Mouse (Mus musculus) kidney, adult 2 months (tissue): Measurements from ENCODE around the gene 2610042L04Rik. TPM values are rescaled to one million over a fixed set of nuclear protein-coding genes. Genes with fewer than 3 reads are reported as not detected.
"Not testable (repeated sequence)": the region's sequence is repeated elsewhere in the genome, so short reads cannot be mapped to it uniquely, and the experiment has no call there.

Experiments used
- DNase-seq: peaks from one replicate; pipeline ENCODE4 v3.0.0; 2021
- H3K27ac ChIP-seq: fragments of 200-500 bp; 2 replicates; pipeline ENCODE4 v1.5.1; 2012; ENCODE audit warnings: low read depth, low read length, control low read depth, inconsistent platforms; ENCODE audit not compliant: insufficient read depth
- H3K27me3 ChIP-seq: fragments of 200-500 bp; replicated peaks from 2 replicates; pipeline ENCODE4 v1.6.1; 2012; ENCODE audit warnings: mild to moderate bottlenecking, moderate library complexity, low read length, inconsistent platforms; ENCODE audit not compliant: control insufficient read depth, insufficient read depth
- H3K36me3 ChIP-seq: fragments of 200-500 bp; 2 replicates; pipeline ENCODE4 v1.6.1; 2012; ENCODE audit warnings: mild to moderate bottlenecking, moderate library complexity, low read length, inconsistent platforms; ENCODE audit not compliant: control insufficient read depth, insufficient read depth
- H3K4me1 ChIP-seq: fragments of 200-500 bp; 2 replicates; pipeline ENCODE4 v1.6.1; 2011; ENCODE audit warnings: low read length; ENCODE audit not compliant: control insufficient read depth, insufficient read depth
- H3K4me3 ChIP-seq: fragments of 200-500 bp; 2 replicates; pipeline ENCODE4 v1.5.1; 2011; ENCODE audit warnings: mild to moderate bottlenecking, low read depth, low read length, control low read depth; ENCODE audit not compliant: insufficient read depth
- WGBS: fragments of 180-500 bp; shearing (Covaris S2); methylation state at CpG from one replicate; pipeline ENCODE4 v1.1.7; 2018; 5-methylcytosine and 5-hydroxymethylcytosine counted together
- polyA plus RNA-seq: library from polyadenylated mRNA; depleted of rRNA; stranded (reverse); fragments of >200 nt; gene quantifications from 2 replicates; pipeline ENCODE4 v1.2.3, GENCODE M21; 2012; rRNA removed

Gene 2610042L04Rik
- polyA plus RNA-seq, 1 experiment: not detected

GRCm38 (mm10) chr14:4401245-4401644 is 66.7 kb downstream of the 2610042L04Rik start:
- not testable (repeated sequence) for H3K4me1 ChIP-seq, H3K27ac ChIP-seq, H3K27me3 ChIP-seq, H3K4me3 ChIP-seq, DNase-seq, H3K36me3 ChIP-seq
- 65% methylated on average over 5 of the region's 5 CpGs for WGBS

GRCm38 (mm10) chr14:4403840-4404239 is 69.3 kb downstream of the 2610042L04Rik start:
- H3K27me3 ChIP-seq, H3K27ac ChIP-seq, H3K4me3 ChIP-seq, H3K36me3 ChIP-seq, DNase-seq, H3K4me1 ChIP-seq: not testable (repeated sequence)

Other genes starting within 250 kb of the 2610042L04Rik start
- gene Gm8108, start 224.2 kb upstream of the 2610042L04Rik start, polyA plus RNA-seq: not detected in 2 replicates
- gene Gm3127, start 169.7 kb upstream of the 2610042L04Rik start, polyA plus RNA-seq: not detected in 2 replicates
- 0.04 TPM in 1 of 2 replicates, not detected in the other for gene Gm2974, start 152.2 kb upstream of the 2610042L04Rik start, polyA plus RNA-seq
- not detected in 2 replicates for gene Gm3138, start 85.1 kb upstream of the 2610042L04Rik start, polyA plus RNA-seq
- gene Gm3149, start 17.5 kb upstream of the 2610042L04Rik start, polyA plus RNA-seq: not detected in 2 replicates
- not detected in 2 replicates for gene Gm3159, start 62.8 kb downstream of the 2610042L04Rik start, polyA plus RNA-seq
- gene Gm3164, start 80.7 kb downstream of the 2610042L04Rik start, polyA plus RNA-seq: not detected in 2 replicates
- not detected in 2 replicates for gene Gm3173, start 96.2 kb downstream of the 2610042L04Rik start, polyA plus RNA-seq
- gene Gm3182, start 147.0 kb downstream of the 2610042L04Rik start, polyA plus RNA-seq: not detected in 2 replicates
- gene Gm3047, start 220.6 kb downstream of the 2610042L04Rik start, polyA plus RNA-seq: not detected in 2 replicates